Mouse (Mus musculus) neural tube, embryonic 12.5 days (tissue): ENCODE data around the gene Ranbp6. TPM values are rescaled to one million over a fixed set of nuclear protein-coding genes. Genes with fewer than 3 reads are reported as not detected.

Experiments used
- ATAC-seq: fragments of 200-750 bp; cut with Nextera tagmentation; 2 replicates; pipeline ENCODE4 v1.8.0; 2017; ENCODE audit warnings: low read depth, mild to moderate bottlenecking, moderate TSS enrichment, moderate library complexity; ENCODE audit not compliant: low FRiP score
- H3K27ac ChIP-seq: fragments of 300-500 bp; sonication (generic); 2 replicates; pipeline ENCODE4 v1.5.1; 2016
- H3K27me3 ChIP-seq: fragments of 300-500 bp; sonication (generic); replicated peaks from 2 replicates; pipeline ENCODE4 v1.6.1; 2016; ENCODE audit warnings: mild to moderate bottlenecking
- H3K36me3 ChIP-seq: fragments of 300-500 bp; sonication (generic); 2 replicates; pipeline ENCODE4 v1.6.1; 2016; ENCODE audit warnings: mild to moderate bottlenecking
- H3K4me1 ChIP-seq: fragments of 300-500 bp; sonication (generic); 2 replicates; pipeline ENCODE4 v1.6.1; 2016
- H3K4me2 ChIP-seq: fragments of 300-500 bp; sonication (generic); replicated peaks from 2 replicates; pipeline ENCODE4 v1.6.1; 2016; ENCODE audit warnings: mild to moderate bottlenecking
- H3K4me3 ChIP-seq: fragments of 300-500 bp; sonication (generic); 2 replicates; pipeline ENCODE4 v1.5.1; 2016
- H3K9ac ChIP-seq: fragments of 300-500 bp; sonication (generic); 2 replicates; pipeline ENCODE4 v1.6.1; 2016; ENCODE audit warnings: mild to moderate bottlenecking
- H3K9me3 ChIP-seq: fragments of 300-500 bp; sonication (generic); 2 replicates; pipeline ENCODE4 v1.6.1; 2016; ENCODE audit warnings: mild to moderate bottlenecking
- WGBS: fragments of 180-500 bp; shearing (Covaris S2); methylation state at CpG from one replicate; pipeline ENCODE4 v1.1.7; 2016; 5-methylcytosine and 5-hydroxymethylcytosine counted together
- polyA plus RNA-seq: library from polyadenylated mRNA; unstranded; fragments of >200 nt; fragmentation: Nextera tagmentation; extraction: Ambion mirVana; gene quantifications from 2 replicates; pipeline ENCODE4 v1.2.1, GENCODE M21; 2016

Ranbp6 gene
- polyA plus RNA-seq, result 41.8 and 41.9 TPM in 2 replicates

DNA sequence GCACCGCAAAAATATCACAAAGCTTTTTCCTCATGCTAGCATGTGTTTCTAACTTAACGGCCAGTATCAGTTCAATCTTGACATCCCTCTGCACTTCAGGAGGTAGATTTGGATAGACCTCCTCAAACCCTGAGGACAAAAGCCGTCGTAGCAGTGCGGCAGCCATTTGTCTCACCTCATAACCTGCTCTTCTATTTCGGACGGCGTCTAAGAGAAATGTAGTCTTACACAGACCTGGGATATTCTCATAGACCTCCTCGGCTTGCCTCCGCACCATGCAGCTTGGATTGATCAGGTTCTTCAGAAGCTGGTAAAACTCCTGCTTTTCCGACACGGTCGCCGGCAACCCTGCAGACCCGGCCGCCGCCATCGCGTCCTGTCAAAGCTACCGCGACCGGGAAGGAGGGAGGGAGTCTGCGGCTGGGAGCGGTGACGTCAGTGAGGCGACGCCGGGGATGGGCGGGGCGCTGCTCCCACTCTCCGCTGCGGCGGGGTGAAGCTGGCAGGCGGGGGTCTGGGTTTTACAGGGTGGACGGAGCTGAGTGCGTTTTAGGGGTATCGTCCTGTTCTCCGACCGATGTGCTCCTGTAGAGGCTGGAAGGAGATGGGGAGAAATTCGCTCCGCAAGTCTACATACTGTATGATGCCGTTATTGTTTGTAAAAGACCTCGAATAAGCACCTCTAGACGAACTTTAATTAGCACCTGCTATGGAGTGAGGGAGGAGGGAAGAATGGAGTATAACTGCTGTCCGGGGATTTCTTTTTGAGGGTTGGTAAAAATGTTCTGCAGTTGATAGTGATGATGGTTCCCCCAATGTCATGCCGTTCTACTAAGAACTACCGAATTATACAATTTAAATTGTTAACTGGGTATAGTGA lies at the start of gene Ranbp6:
Gene Ranbp6, minus strand, starts transcription at position 394 of the 880 bp plus-strand sequence.
- peak; percentile 98 for ATAC-seq
- Histone ChIP-seq H3K9ac (peak within 1 kb of the TSS; percentile 73), H3K4me2 (peak within 1 kb of the TSS; percentile 74), H3K4me3 (peak within 1 kb of the TSS; percentile 64), H3K27me3 (no peaks in the 10 kb centered on the region), H3K9me3 (no peaks in the 10 kb centered on the region), H3K27ac (no peak within 1 kb of the TSS), H3K36me3 (peaks cover 23% of the 10 kb centered on the region), H3K4me1 (peaks cover 16% of the 10 kb centered on the region)
- WGBS, result 1% methylated on average over 47 of the region's 47 CpGs

DNA sequence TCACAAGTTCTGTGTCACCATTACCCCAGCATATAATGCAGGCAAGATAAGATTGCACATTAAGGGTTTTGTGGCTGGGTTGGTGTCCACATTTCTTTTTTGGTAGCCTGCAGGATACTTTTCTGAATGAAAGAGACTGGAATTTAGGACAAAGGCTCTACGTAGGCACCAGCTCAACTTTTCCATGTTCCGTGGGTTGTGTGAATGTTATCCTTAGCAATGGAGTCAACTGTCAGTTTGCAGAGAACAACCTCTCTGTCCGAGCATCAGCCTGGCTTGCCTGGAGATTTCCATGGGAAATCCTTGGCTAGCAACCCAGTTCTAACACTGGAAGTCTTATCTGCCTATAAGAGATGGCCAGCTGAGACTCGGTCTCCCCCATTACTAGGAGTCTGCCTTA lies 48.0 kb upstream of the Ranbp6 start:
- H3K4me2 ChIP-seq, result no peak overlapping the region
- no peaks in the 10 kb centered on the region for H3K9me3 ChIP-seq
- no peak overlapping the region for H3K9ac ChIP-seq
- no peaks in the 10 kb centered on the region for H3K27me3 ChIP-seq
- H3K4me1 ChIP-seq, result no peaks in the 10 kb centered on the region
- WGBS, result 91% methylated on average over 4 of the region's 4 CpGs
- no peak overlapping the region for H3K27ac ChIP-seq
- no peaks in the 10 kb centered on the region for H3K36me3 ChIP-seq
- no peak overlapping the region for H3K4me3 ChIP-seq
- no peak for ATAC-seq

DNA sequence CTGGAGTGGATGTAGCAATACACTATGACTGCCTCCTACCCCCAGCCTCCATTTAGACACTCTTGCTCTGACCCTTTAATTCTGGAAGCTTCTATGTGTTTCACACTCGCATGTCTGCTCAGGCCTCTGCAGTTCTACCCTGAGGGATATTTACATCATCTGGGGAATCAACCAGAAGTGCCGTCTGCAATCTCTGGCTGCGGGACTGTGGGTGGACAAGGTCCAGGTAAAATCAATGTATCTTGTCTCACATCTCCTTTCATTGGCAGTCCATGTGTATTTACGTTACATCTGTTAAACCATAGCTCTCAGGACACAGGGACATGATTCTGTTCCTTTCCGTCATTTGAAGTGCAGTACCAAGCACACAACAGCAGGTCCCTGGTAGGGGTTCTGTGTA lies 44.5 kb upstream of the Ranbp6 start:
- no peak for ATAC-seq
- Histone ChIP-seq H3K27me3 (no peaks in the 10 kb centered on the region), H3K27ac (no peak overlapping the region), H3K4me1 (no peaks in the 10 kb centered on the region), H3K9me3 (no peaks in the 10 kb centered on the region), H3K4me2 (no peak overlapping the region), H3K9ac (no peak overlapping the region), H3K4me3 (no peak overlapping the region), H3K36me3 (no peaks in the 10 kb centered on the region)
- WGBS, result 89% methylated on average over 5 of the region's 5 CpGs

GRCm38 (mm10) chr19:29853711-29854110 lies 40.9 kb upstream of the Ranbp6 start:
- Histone ChIP-seq H3K9ac (no peak overlapping the region), H3K27me3 (no peaks in the 10 kb centered on the region), H3K4me2 (no peak overlapping the region), H3K9me3 (no peaks in the 10 kb centered on the region), H3K4me1 (no peaks in the 10 kb centered on the region), H3K27ac (no peak overlapping the region), H3K4me3 (no peak overlapping the region), H3K36me3 (no peaks in the 10 kb centered on the region)
- no peak for ATAC-seq
- 91% methylated on average over 5 of the region's 5 CpGs for WGBS

GRCm38 (mm10) chr19:29851036-29851690 lies 38.4 kb upstream of the Ranbp6 start:
- 70% methylated on average over 12 of the region's 12 CpGs for WGBS
- H3K4me3 ChIP-seq, result no peak overlapping the region

DNA sequence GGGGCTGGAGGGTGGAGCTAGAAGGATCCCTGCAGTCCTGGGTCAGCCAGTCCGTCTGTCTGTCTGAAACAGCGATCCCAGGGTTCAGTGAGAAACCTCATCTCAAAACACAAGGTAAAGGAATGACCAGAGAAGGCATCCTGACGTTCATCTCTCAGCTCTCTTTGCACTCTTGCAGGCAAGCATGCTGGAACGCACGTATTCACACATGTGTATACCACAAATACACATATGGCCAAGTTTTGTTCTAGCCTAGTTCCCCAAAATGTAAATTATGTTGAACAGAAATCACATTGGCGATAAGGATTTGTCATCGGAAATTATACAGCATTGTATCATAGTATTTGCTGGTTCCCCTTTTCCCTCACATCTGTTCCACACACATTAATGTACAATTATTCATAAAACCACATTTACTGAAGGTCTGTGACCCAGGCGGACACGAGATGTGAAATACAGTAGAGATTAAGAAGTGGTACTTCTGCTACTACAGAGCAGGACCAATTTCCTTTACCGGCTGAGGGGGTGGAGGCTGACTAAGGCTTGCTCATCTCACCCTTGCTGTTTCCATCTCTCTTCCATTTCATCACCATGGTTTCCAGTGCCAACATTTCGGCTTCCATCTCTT lies 37.3 kb upstream of the Ranbp6 start:
- no peak overlapping the region for H3K4me3 ChIP-seq
- H3K4me1 ChIP-seq, result no peaks in the 10 kb centered on the region
- H3K27ac ChIP-seq, result no peak overlapping the region
- ATAC-seq, result no peak
- WGBS, result 81% methylated on average over 11 of the region's 11 CpGs
- no peaks in the 10 kb centered on the region for H3K27me3 ChIP-seq
- no peaks in the 10 kb centered on the region for H3K9me3 ChIP-seq
- H3K9ac ChIP-seq, result no peak overlapping the region
- no peaks in the 10 kb centered on the region for H3K36me3 ChIP-seq
- no peak overlapping the region for H3K4me2 ChIP-seq

More at GRCm38 (mm10) chr19:29851036-29851690, 38.4 kb upstream of the Ranbp6 start:
- Histone ChIP-seq H3K9ac (no peak overlapping the region), H3K27ac (no peak overlapping the region), H3K27me3 (no peaks in the 10 kb centered on the region), H3K9me3 (no peaks in the 10 kb centered on the region), H3K36me3 (no peaks in the 10 kb centered on the region), H3K4me1 (no peaks in the 10 kb centered on the region), H3K4me2 (no peak overlapping the region)
- ATAC-seq, result no peak

GRCm38 (mm10) chr19:29844036-29844661 lies 31.4 kb upstream of the Ranbp6 start:
- no peaks in the 10 kb centered on the region for H3K9me3 ChIP-seq
- no peaks in the 10 kb centered on the region for H3K36me3 ChIP-seq
- H3K4me1 ChIP-seq, result peaks cover 6% of the 10 kb centered on the region; the same call in 1 of the 2 replicates
- H3K27ac ChIP-seq, result no peak overlapping the region
- WGBS, result 47% methylated on average over 12 of the region's 12 CpGs
- 0 out of 2 replicates have a peak overlapping the region, but pooled peaks have one; percentile 17 for H3K4me2 ChIP-seq
- H3K4me3 ChIP-seq, result no peak overlapping the region
- no peaks in the 10 kb centered on the region for H3K27me3 ChIP-seq
- ATAC-seq, result peak; percentile 78
- no peak overlapping the region for H3K9ac ChIP-seq

- Histone ChIP-seq H3K27me3 (no peaks in the 10 kb centered on the region), H3K4me1 (peaks cover 6% of the 10 kb centered on the region; the same call in 1 of the 2 replicates), H3K9ac (no peak overlapping the region), H3K4me2 (0 out of 2 replicates have a peak overlapping the region, but pooled peaks have one; percentile 17), H3K9me3 (no peaks in the 10 kb centered on the region), H3K36me3 (no peaks in the 10 kb centered on the region), H3K4me3 (no peak overlapping the region), H3K27ac (no peak overlapping the region)
- ATAC-seq, result peak; percentile 47
- WGBS, result 47% methylated on average over 5 of the region's 5 CpGs
Measured at GRCm38 (mm10) chr19:29843641-29844035, 30.9 kb upstream of the Ranbp6 start.

DNA sequence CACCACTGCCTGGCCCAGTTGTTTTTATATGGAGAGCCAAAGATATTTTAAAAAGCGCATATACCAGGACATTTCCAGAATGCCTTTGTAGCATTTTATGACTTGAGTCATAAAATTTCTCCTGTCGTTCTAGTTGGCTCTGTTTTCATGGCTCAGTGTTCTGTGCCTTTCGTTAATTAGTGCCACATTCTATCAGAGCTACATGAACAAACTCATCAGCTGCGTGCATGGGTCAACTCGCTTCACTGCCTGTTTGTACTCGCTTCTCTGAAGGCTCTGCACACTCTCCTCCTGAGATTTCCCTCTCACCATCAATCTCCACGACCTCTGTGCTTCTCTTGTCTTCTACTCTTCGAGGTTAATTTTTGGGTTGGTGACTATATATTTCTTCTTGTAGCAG lies 30.2 kb upstream of the Ranbp6 start:
- ATAC-seq, result no peak
- H3K27ac ChIP-seq, result no peak overlapping the region
- no peaks in the 10 kb centered on the region for H3K36me3 ChIP-seq
- H3K9me3 ChIP-seq, result no peaks in the 10 kb centered on the region
- no peaks in the 10 kb centered on the region for H3K27me3 ChIP-seq
- H3K4me3 ChIP-seq, result no peak overlapping the region
- H3K4me2 ChIP-seq, result no peak overlapping the region
- peaks cover 6% of the 10 kb centered on the region; the same call in 1 of the 2 replicates for H3K4me1 ChIP-seq
- H3K9ac ChIP-seq, result no peak overlapping the region
- 64% methylated on average over 8 of the region's 8 CpGs for WGBS

DNA sequence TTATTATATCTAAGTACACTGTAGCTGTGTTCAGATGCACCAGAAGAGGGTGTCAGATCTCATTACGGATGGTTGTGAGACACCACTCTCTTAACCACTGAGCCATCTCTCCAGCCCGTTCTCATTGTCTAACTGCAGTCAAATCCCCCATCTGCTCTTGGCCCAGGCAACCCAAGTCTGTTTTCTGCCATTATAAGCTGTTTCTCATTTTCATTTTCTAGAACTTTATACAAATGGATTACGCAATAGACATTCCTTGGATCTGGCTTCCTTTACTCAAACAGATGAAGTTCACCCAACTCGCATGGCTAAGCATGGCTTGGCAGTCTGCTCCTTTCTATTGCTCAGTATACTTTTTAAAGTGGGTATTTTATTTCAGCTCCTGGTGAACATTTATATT lies 27.9 kb upstream of the Ranbp6 start:
- 90% methylated on average over 4 of the region's 4 CpGs for WGBS
- no peak for ATAC-seq
- H3K9me3 ChIP-seq, result no peaks in the 10 kb centered on the region

DNA sequence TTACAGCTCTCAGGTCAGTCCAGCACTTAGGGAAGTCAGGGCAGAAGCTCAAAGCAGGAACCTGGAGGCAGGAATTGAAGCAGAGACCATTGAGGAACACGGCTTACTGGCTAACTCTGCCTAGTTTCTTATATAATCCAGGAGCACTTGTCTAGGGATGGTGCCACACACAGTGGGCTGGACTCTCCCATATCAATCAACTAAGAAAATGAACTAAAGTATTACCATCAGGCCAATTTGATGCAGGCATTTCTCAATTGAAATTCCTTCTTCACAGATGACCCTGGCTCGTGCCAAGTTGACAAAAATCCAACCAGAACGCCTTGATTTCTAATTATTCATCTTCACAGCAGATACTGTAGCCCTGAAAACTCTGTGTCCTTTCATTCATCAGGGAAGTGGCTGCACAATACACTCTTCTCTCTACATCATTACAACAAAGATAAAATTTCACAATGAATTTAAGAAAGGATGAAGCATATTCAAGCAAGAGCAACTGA lies 25.9 kb upstream of the Ranbp6 start:
- no peak overlapping the region for H3K4me3 ChIP-seq
- no peaks in the 10 kb centered on the region for H3K4me1 ChIP-seq
- H3K27ac ChIP-seq, result no peak overlapping the region
- H3K36me3 ChIP-seq, result no peaks in the 10 kb centered on the region
- H3K4me2 ChIP-seq, result no peak overlapping the region
- no peak for ATAC-seq
- no peak overlapping the region for H3K9ac ChIP-seq
- H3K9me3 ChIP-seq, result no peaks in the 10 kb centered on the region
- WGBS, result 76% methylated on average over 3 of the region's 3 CpGs
- no peaks in the 10 kb centered on the region for H3K27me3 ChIP-seq

More for the DNA sequence above, 27.9 kb upstream of the Ranbp6 start:
- Histone ChIP-seq H3K4me2 (no peak overlapping the region), H3K36me3 (no peaks in the 10 kb centered on the region), H3K27me3 (no peaks in the 10 kb centered on the region), H3K27ac (no peak overlapping the region), H3K4me1 (peaks cover 6% of the 10 kb centered on the region; the same call in 1 of the 2 replicates), H3K4me3 (no peak overlapping the region), H3K9ac (no peak overlapping the region)
